Mouse (Mus musculus): ENCODE measurements around the gene Olfr746. TPM values are rescaled to one million over a fixed set of nuclear protein-coding genes. Genes with fewer than 3 reads are reported as not detected.

Gene Olfr746
- polyA plus RNA-seq (2014; fragmentation: Nextera tagmentation; extraction: Ambion mirVana): not detected in 2 replicates

GRCm38 (mm10) chr14:50646783-50647182, at the start of gene Olfr746:
Olfr746 (plus strand) TSS chr14:50647083.
- no peaks in the 10 kb centered on the region for H3K36me3 ChIP-seq (ENCODE audit: control insufficient read depth, insufficient read depth, low read length)
- no peak within 1 kb of the TSS for H3K4me3 ChIP-seq (ENCODE audit: low read depth, low read length)
- H3K9me3 ChIP-seq (ENCODE audit: control insufficient read depth, low read length): no peaks in the 10 kb centered on the region
- DNase-seq (ENCODE audit: low spot score) (no peak), ATAC-seq (replicated peaks; ENCODE audit: low FRiP score) (no peak)
- H3K9ac ChIP-seq (ENCODE audit: low read length): no peak within 1 kb of the TSS
- H3K4me2 ChIP-seq (ENCODE audit: low read depth, low read length, severe bottlenecking): no peak within 1 kb of the TSS
- no peaks in the 10 kb centered on the region for H3K4me1 ChIP-seq (replicated peaks; ENCODE audit: control insufficient read depth, insufficient read depth, low read length)
- H3K27ac ChIP-seq (ENCODE audit: low read depth, low read length): no peak within 1 kb of the TSS
- H3K27me3 ChIP-seq (ENCODE audit: control insufficient read depth, insufficient read depth, low read length): no peaks in the 10 kb centered on the region

- Histone ChIP-seq H3K4me3 (ENCODE audit: low read depth, low read length) (no peak within 1 kb of the TSS), H3K27ac (ENCODE audit: low read depth, low read length) (no peak within 1 kb of the TSS), H3K9ac (ENCODE audit: low read length) (no peak within 1 kb of the TSS), H3K27me3 (ENCODE audit: control insufficient read depth, insufficient read depth, low read length) (no peaks in the 10 kb centered on the region), H3K9me3 (ENCODE audit: control insufficient read depth, low read length) (no peaks in the 10 kb centered on the region), H3K4me2 (ENCODE audit: low read depth, low read length, severe bottlenecking) (no peak within 1 kb of the TSS), H3K4me1 (replicated peaks; ENCODE audit: control insufficient read depth, insufficient read depth, low read length) (no peaks in the 10 kb centered on the region), H3K36me3 (ENCODE audit: control insufficient read depth, insufficient read depth, low read length) (no peaks in the 10 kb centered on the region)
- DNase-seq (ENCODE audit: low spot score) (no peak), ATAC-seq (replicated peaks; ENCODE audit: low FRiP score) (no peak)
- 89% methylated on average over 2 of the region's 2 CpGs for WGBS
Measured at GRCm38 (mm10) chr14:50614579-50614978, 32.3 kb upstream of the Olfr746 start, which contains the start of gene Olfr744. Olfr744 (plus strand) TSS chr14:50614879.

- 84% methylated on average over 2 of the region's 2 CpGs for WGBS
- DNase-seq (ENCODE audit: low spot score): no peak
- Histone ChIP-seq H3K4me2 (ENCODE audit: low read depth, low read length, severe bottlenecking) (no peak within 1 kb of the TSS), H3K9me3 (ENCODE audit: control insufficient read depth, low read length) (no peaks in the 10 kb centered on the region), H3K9ac (ENCODE audit: low read length) (no peak within 1 kb of the TSS), H3K27me3 (ENCODE audit: control insufficient read depth, insufficient read depth, low read length) (no peaks in the 10 kb centered on the region), H3K4me1 (replicated peaks; ENCODE audit: control insufficient read depth, insufficient read depth, low read length) (no peaks in the 10 kb centered on the region), H3K36me3 (ENCODE audit: control insufficient read depth, insufficient read depth, low read length) (no peaks in the 10 kb centered on the region), H3K4me3 (ENCODE audit: low read depth, low read length) (no peak within 1 kb of the TSS), H3K27ac (ENCODE audit: low read depth, low read length) (no peak within 1 kb of the TSS)
- ATAC-seq (replicated peaks; ENCODE audit: low FRiP score): no peak
Measured at GRCm38 (mm10) chr14:50639088-50639487, 7.8 kb upstream of the Olfr746 start, which contains the start of gene Olfr745. Olfr745 (plus strand) TSS chr14:50639388.

GRCm38 (mm10) chr14:50693106-50693505, 46.2 kb downstream of the Olfr746 start, which contains the start of gene Olfr747:
Olfr747 (minus strand) TSS chr14:50693206.
- H3K4me3 ChIP-seq (ENCODE audit: low read depth, low read length): no peak within 1 kb of the TSS
- no peaks in the 10 kb centered on the region for H3K9me3 ChIP-seq (ENCODE audit: control insufficient read depth, low read length)
- ATAC-seq (replicated peaks; ENCODE audit: low FRiP score) (no peak), DNase-seq (ENCODE audit: low spot score) (no peak)
- no peak within 1 kb of the TSS for H3K9ac ChIP-seq (ENCODE audit: low read length)
- H3K4me1 ChIP-seq (replicated peaks; ENCODE audit: control insufficient read depth, insufficient read depth, low read length): no peaks in the 10 kb centered on the region
- 95% methylated on average over 3 of the region's 3 CpGs for WGBS
- no peaks in the 10 kb centered on the region for H3K27me3 ChIP-seq (ENCODE audit: control insufficient read depth, insufficient read depth, low read length)
- no peak within 1 kb of the TSS for H3K27ac ChIP-seq (ENCODE audit: low read depth, low read length)
- no peak within 1 kb of the TSS for H3K4me2 ChIP-seq (ENCODE audit: low read depth, low read length, severe bottlenecking)
- no peaks in the 10 kb centered on the region for H3K36me3 ChIP-seq (ENCODE audit: control insufficient read depth, insufficient read depth, low read length)

Other genes with a start within 250 kb of the Olfr746 start
- not detected in 2 replicates for gene Olfr738, start 239.5 kb upstream of the Olfr746 start, polyA plus RNA-seq (2014; fragmentation: Nextera tagmentation; extraction: Ambion mirVana)
- not detected in 2 replicates for gene Olfr739, start 228.5 kb upstream of the Olfr746 start, polyA plus RNA-seq (2014; fragmentation: Nextera tagmentation; extraction: Ambion mirVana)
- gene Olfr740, start 201.5 kb upstream of the Olfr746 start, polyA plus RNA-seq (2014; fragmentation: Nextera tagmentation; extraction: Ambion mirVana): not detected in 2 replicates
- gene Olfr741, start 174.3 kb upstream of the Olfr746 start, polyA plus RNA-seq (2014; fragmentation: Nextera tagmentation; extraction: Ambion mirVana): not detected in 2 replicates
- gene Olfr742, start 143.5 kb upstream of the Olfr746 start, polyA plus RNA-seq (2014; fragmentation: Nextera tagmentation; extraction: Ambion mirVana): not detected in 2 replicates
- gene Olfr743, start 125.2 kb upstream of the Olfr746 start, polyA plus RNA-seq (2014; fragmentation: Nextera tagmentation; extraction: Ambion mirVana): not detected in 2 replicates
- not detected in 2 replicates for gene Olfr744, start 32.2 kb upstream of the Olfr746 start, polyA plus RNA-seq (2014; fragmentation: Nextera tagmentation; extraction: Ambion mirVana)
- gene Olfr745, start 7.7 kb upstream of the Olfr746 start, polyA plus RNA-seq (2014; fragmentation: Nextera tagmentation; extraction: Ambion mirVana): not detected in 2 replicates
- not detected in 2 replicates for gene Olfr747, start 46.1 kb downstream of the Olfr746 start, polyA plus RNA-seq (2014; fragmentation: Nextera tagmentation; extraction: Ambion mirVana)
- not detected in 2 replicates for gene Olfr748, start 60.3 kb downstream of the Olfr746 start, polyA plus RNA-seq (2014; fragmentation: Nextera tagmentation; extraction: Ambion mirVana)
- gene Olfr749, start 98.0 kb downstream of the Olfr746 start, polyA plus RNA-seq (2014; fragmentation: Nextera tagmentation; extraction: Ambion mirVana): not detected in 2 replicates
- 101 and 109 TPM in 2 replicates for gene Ttc5, start 138.4 kb downstream of the Olfr746 start, polyA plus RNA-seq (2014; fragmentation: Nextera tagmentation; extraction: Ambion mirVana)
- not detected in 2 replicates for gene Ccnb1ip1, start 160.6 kb downstream of the Olfr746 start, polyA plus RNA-seq (2014; fragmentation: Nextera tagmentation; extraction: Ambion mirVana)
- gene Parp2, start 160.8 kb downstream of the Olfr746 start, polyA plus RNA-seq (2014; fragmentation: Nextera tagmentation; extraction: Ambion mirVana): 73.9 and 87.7 TPM in 2 replicates
- gene Tep1, start 223.5 kb downstream of the Olfr746 start, polyA plus RNA-seq (2014; fragmentation: Nextera tagmentation; extraction: Ambion mirVana): 4.4 and 5.2 TPM in 2 replicates

All from forebrain, embryonic 11.5 days (tissue).